Mouse (Mus musculus): Measurements from ENCODE around the gene Sh3glb1. TPM values are rescaled to one million over a fixed set of nuclear protein-coding genes. Genes with fewer than 3 reads are reported as not detected.

The Sh3glb1 gene
- total RNA-seq, 2 experiments from 2014 or later, result 276 to 331 TPM

DNA sequence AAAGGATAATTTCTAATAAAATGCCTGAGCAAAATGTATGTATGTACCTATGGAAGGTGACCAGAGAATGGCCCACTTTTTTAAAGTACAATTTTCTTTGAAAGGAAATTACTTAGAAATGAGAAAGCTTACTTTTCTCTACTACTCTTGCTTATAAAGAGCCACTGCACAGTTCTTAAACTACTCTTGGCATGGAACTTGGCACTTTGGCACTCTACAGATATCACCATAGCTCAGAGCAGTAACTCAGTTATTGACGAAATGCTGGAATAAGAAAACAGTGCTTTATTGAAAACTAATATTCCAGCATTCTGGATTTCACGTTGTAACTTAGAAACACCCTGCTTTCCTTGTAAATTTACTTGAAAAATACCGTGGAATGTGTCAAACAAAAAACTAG is 3.0 kb downstream of the Sh3glb1 start:
- DNase-seq (ENCODE audit: low spot score in 2 of 2), result no peak

- DNase-seq (ENCODE audit: low spot score in 2 of 2), result no peak
Observed at GRCm38 (mm10) chr3:144715901-144716300, 4.2 kb downstream of the Sh3glb1 start.

- DNase-seq (ENCODE audit: low spot score in 2 of 2), result no peak
Observed at GRCm38 (mm10) chr3:144715033-144715432, 5.1 kb downstream of the Sh3glb1 start.

GRCm38 (mm10) chr3:144714606-144715005 is 5.5 kb downstream of the Sh3glb1 start:
- DNase-seq (ENCODE audit: low spot score in 2 of 2), result no peak

DNA sequence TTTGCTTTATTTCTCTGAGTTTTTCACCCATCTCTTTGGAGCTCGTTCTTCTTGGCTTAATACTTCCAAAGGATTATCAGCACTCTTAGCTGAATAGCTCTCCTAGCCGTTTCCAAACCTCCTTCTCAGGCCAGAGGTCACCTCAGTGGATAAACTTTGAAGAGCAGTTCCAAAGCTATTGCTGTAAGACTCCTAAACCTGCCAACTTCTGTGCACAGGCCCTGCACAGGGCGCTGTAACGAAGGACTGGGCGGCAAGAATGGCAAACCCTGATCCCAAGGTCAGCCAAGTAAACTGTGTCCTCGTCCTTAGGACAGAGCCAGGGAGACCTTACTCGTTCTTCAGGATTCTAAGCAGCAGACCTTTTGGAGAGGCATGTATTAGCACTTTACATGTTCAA is 6.0 kb downstream of the Sh3glb1 start:
- no peak for DNase-seq (ENCODE audit: low spot score in 2 of 2)

DNA sequence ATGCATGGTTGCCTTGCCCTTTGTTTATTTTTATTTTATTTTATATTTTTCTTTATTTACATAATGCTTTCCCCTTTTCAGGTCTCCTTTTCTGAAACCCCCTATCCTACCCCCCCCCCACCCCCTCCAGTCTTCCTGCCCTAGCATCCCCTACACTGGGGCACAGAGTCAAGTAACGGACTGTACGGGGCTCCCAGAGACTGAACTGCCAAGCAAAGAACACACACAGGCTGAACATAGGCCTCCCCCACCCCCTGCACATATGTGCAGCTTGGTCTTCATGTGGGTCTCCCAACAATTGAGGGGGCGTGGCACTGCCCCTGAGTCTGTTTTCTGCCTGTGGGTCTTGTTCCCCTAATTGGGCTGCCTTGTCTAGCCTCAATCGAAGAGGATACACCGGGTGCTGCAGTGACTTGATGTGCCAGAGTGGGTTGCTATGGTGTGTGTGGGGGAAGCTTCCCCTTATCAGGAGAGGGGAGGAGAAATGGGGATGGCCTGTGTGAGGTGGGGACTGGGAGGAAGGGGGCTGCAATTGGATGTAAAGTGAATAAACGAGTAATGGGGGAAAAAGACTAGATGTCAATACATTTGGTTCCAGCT is 8.4 kb downstream of the Sh3glb1 start:
- DNase-seq (ENCODE audit: low spot score in 2 of 2), result no peak

DNA sequence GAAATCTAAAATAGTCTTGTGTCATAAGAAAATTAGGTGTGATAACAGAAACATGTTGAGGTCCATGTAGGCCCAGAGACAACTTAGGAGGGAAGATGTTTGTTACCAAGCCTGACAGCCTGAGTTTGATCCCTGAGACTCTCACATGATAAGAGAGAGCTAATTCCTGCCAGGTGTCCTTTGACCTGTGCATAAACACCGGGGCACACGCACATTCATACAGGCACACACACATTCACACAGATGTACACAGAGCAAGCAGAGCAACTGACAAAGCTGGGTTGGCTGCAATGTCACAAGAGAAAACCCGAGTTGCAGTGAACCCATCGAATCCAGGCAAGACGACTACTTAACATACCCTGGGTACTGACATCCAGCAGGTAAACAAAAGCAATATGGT is 11.5 kb downstream of the Sh3glb1 start:
- DNase-seq (ENCODE audit: low spot score in 2 of 2), result no peak

GRCm38 (mm10) chr3:144703959-144704358 is 16.2 kb downstream of the Sh3glb1 start:
- DNase-seq (ENCODE audit: low spot score in 2 of 2), result no peak

DNA sequence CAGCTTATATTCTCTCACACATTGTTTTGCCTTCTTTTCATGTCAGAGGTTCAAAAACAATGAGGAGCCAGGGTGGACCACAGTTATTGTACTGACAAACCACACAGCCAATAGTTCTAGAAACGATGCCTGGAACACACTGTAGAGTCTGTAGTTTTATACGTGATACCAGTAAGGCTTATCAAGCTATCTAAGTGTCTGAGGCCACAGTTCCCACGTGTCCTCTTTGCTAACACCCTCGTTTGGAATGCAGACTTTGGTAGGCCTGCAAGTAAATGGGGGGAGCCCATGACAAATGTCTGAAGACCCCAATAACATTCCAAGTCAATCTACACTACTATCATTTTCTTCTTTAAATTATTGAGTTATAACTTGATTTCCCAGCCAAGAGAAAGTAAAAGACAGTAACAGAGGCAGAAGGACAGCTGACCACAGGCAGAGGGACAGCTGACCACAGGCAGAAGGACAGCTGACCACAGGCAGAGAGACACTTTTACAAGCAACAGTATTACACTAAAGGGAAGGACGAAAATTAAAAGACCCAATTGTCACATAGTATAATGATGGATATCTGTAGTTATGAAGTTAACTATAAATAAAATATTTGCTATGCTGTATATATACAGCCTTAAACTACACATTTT is 21.2 kb downstream of the Sh3glb1 start:
- DNase-seq (ENCODE audit: low spot score in 2 of 2), result no peak

DNA sequence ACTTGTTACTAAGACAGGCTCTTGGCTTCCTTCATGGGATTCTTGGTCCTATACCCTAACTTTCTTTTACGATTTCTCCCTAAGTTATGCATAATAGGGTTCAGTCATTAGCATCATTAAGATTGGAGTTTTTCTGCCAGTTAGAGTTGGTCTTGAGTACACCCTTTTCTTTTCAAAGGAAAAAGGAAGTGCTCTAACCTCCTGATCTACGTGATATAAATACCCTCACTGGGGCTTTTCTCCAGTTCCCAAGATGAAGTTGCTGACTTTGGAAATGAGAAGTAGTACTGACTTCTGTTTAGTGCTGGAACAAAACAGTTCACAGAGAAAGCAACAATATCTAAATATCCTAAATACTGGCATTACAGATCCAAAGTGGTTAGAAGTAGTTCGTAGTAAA is 22.2 kb downstream of the Sh3glb1 start:
- DNase-seq (ENCODE audit: low spot score in 2 of 2), result no peak

DNA sequence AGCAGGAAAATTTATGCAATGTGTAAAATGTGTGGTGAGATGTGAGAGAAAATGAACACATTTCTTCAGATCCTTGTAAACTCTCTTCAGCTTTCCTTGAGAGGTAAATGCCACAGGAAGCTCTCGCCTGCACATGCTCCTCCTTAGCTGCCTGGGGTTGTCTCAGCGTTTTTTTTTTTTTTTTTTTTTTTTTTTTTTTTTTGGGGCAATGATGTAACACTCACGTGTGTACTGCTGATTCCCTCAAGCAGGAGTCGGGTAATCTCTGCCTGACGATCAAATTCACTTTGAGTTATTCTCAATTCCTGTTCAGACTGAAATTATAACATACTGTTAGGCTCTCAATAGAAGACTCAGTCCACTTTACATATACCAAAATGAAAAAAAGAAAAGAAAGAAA is 23.0 kb downstream of the Sh3glb1 start:
- DNase-seq (ENCODE audit: low spot score in 2 of 2), result no peak

DNA sequence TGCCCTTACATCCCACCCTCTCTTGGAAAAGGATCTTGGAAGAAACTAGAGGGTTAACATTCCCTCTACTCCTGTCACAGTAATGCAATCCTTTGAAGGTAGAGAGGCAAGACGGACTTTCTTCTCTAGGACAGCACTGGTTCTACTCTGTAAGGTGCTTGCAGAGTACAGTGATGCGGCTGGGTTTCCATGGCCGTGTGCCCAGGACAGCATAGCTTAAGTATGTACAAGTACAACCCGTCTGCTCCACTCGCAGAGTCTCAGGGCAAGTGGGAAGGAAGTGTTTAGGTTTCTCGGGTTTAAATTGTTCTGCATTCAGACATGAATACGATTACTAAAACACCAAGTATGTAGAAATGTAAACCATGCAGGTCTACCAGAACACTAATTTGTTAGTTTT is 25.2 kb downstream of the Sh3glb1 start:
- no peak for DNase-seq (ENCODE audit: low spot score in 2 of 2)

- no peak for DNase-seq (ENCODE audit: low spot score in 2 of 2)
Observed at GRCm38 (mm10) chr3:144694040-144694439, 26.1 kb downstream of the Sh3glb1 start.

- no peak for DNase-seq (ENCODE audit: low spot score in 2 of 2)
Observed at GRCm38 (mm10) chr3:144692052-144692451, 28.1 kb downstream of the Sh3glb1 start.

GRCm38 (mm10) chr3:144689236-144689635 is 30.9 kb downstream of the Sh3glb1 start:
- DNase-seq (ENCODE audit: low spot score in 2 of 2), result no peak

GRCm38 (mm10) chr3:144688284-144688683 is 31.9 kb downstream of the Sh3glb1 start:
- DNase-seq (ENCODE audit: low spot score in 2 of 2), result no peak

DNA sequence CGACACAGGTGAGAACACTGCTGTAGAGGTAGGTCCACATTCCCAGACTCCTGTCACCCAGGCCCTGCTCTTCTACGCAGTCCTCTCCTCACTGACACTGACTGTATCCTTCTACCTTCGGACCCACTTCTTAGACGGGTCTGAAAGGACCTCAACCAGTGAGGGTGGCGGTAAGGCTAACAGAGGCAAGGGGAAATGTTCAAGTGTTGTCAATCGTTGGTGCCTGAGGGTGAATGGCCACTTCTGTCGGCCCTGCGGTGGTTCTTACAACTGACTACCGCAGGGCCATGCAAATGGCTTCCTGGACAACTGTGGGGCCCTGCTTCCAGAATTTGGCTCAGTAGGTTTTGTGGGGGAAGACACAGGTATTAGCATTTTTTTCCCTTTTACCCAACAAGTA is 32.5 kb downstream of the Sh3glb1 start:
- DNase-seq (ENCODE audit: low spot score in 2 of 2), result no peak

- no peak for DNase-seq (ENCODE audit: low spot score in 2 of 2)
Observed at GRCm38 (mm10) chr3:144686146-144686545, 34.0 kb downstream of the Sh3glb1 start.

- DNase-seq (ENCODE audit: low spot score in 2 of 2), result no peak
Observed at GRCm38 (mm10) chr3:144683136-144683814, 36.9 kb downstream of the Sh3glb1 start.

DNA sequence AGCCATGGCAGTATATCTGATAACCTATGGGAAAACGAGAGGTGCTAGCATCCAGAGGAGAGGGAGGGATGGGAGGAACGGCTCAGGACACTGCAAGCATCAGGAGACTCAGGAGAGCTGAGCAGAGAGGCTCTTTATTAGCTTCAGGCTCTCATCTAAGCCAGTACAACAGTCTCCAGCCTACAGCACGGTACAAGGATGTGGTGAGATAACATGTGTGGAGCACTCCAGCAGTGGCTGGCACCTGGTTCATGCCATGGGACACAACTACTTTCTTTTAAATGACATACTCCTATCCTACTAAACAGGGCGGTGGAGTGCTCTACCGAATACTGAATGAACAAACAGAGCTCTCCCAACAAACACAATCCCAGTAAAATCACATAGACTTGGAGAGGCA is 38.6 kb downstream of the Sh3glb1 start:
- DNase-seq (ENCODE audit: low spot score in 2 of 2), result no peak

DNA sequence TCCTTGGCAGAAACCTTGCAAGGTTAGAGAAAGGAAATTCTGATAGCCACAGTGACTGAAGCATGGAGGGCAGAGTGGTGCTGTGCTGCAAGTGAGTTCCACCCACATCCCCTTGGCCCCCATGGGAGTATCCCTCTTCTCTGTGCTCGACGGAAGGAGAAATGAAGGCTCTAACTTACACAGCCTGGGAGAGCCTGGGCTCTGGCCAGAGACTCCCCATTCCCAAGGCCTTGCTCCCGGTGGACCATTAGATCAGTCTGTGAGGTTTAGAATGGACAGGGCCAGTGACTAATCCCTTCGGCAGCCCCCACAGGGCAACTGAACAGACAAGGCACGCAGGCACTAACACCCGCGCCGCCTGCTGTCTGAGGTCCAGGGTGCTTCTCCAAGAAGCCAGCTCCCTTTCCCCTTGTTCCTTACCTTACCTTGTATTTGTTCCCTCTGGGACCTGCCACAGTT is 40.4 kb downstream of the Sh3glb1 start:
- no peak for DNase-seq (ENCODE audit: low spot score in 2 of 2)

- no peak for DNase-seq (ENCODE audit: low spot score in 2 of 2)
Observed at GRCm38 (mm10) chr3:144679137-144679536, 41.0 kb downstream of the Sh3glb1 start.

GRCm38 (mm10) chr3:144677751-144678150 is 42.4 kb downstream of the Sh3glb1 start:
- no peak for DNase-seq (ENCODE audit: low spot score in 2 of 2)
